ENCODE assay signal across 10 mouse cellular contexts in the genomic region with DNA sequence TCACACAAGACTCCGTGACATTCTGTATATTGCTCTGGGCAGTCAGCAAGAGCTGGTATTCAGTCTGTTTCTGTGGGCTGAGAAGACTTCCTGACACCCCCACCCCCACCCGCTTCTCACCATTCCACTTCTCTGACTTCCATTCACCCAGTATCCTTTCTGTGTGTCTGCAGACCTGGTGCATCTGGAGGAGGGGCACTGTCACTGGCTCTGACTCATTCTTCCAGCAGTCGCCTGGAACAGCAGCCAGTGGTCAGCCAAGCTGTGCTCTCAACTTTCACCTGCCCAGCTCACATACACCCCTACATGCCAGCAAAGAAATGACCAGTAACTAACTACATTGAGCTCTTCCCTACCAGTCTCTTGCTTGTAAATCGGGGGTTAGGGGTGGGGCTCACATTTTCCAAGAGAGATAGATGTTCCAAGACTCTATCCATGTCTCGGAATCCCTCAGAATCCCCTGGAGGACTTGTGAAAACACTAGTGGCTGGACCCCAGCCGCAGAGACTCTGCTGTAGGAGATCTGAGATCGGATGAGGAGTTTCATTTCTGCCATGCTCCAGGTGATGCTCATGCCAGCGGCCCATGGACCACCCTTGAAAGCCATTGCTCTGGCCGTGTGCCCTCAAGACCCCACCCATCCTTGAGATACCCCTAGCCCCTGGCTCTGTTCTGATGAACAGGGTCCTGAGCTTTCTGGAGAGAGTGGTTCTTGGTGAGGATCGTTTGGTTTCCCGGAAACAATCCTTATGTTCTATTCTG. TPM values are rescaled to one million over a fixed set of nuclear protein-coding genes. Genes with fewer than 3 reads are reported as not detected.
DNase-seq lines count a peak whose midpoint lies in the region; ATAC-seq and TF ChIP-seq lines count a peak whose summit lies in the region.
"Had no signal": no experiment of that assay in that cellular context is flagged by ENCODE, and none has a peak within 500 bp of the region (broad histone marks: within the 10 kb centered on the region; RNA-seq: fewer than 3 reads in every experiment).

No protein-coding gene starts in this region.

- H3K4me3 ChIP-seq in forebrain, postnatal 0 days (ENCODE audit: low read depth, low read length): 0 out of 2 replicates have a peak overlapping the region, but pooled peaks have one; percentile 16
- H3K4me3 ChIP-seq in midbrain, embryonic 14.5 days (replicated peaks; ENCODE audit: low read depth, low read length): no peak overlapping the region

- peak overlapping the region; percentile 45 for H3K4me2 ChIP-seq in forebrain, postnatal 0 days (ENCODE audit: low read depth)
- H3K4me2 ChIP-seq in midbrain, embryonic 14.5 days (ENCODE audit: low read length): peak overlapping the region; percentile 46

- POLR2A ChIA-PET in Patski (lab: Charles Lee): interaction anchor here (0.7 kb wide), 1 partner anchor 427 kb away, joined by 5 read pairs; no protein-coding TSS in a partner anchor

- in situ Hi-C loops in Patski (cut with MboI; ENCODE audit: low pct_unique_long_range_greater_than_20kb): no loop called here

- CTCF ChIA-PET in Patski (lab: Charles Lee): interaction anchor here (0.8 to 1.9 kb wide), 9 partner anchors 19 to 124 kb away, joined by 3 to 6 read pairs (median 4); no protein-coding TSS in a partner anchor

- H3K9ac ChIP-seq in forebrain, postnatal 0 days: 0 out of 2 replicates have a peak overlapping the region, but pooled peaks have one; percentile 35
- H3K9ac ChIP-seq in midbrain, embryonic 14.5 days (replicated peaks; ENCODE audit: low read length): no peak overlapping the region

- no peaks in the 10 kb centered on the region for H3K9me3 ChIP-seq in forebrain, postnatal 0 days (ENCODE audit: low read length)
- no peaks in the 10 kb centered on the region for H3K9me3 ChIP-seq in midbrain, embryonic 14.5 days (ENCODE audit: control insufficient read depth, low read length)
- H3K9me3 ChIP-seq: G1E had no signal

- H3K27ac ChIP-seq in forebrain, postnatal 0 days (ENCODE audit: low read depth, low read length): peak overlapping the region; percentile 67
- H3K27ac ChIP-seq in midbrain, embryonic 14.5 days (replicated peaks; ENCODE audit: low read depth, low read length): peak overlapping the region; percentile 77

- H3K36me3 ChIP-seq in forebrain, postnatal 0 days (ENCODE audit: insufficient read depth): no peaks in the 10 kb centered on the region
- H3K36me3 ChIP-seq in midbrain, embryonic 14.5 days (ENCODE audit: control insufficient read depth, insufficient read depth, low read length): no peaks in the 10 kb centered on the region
- H3K36me3 ChIP-seq: G1E had no signal

- H3K27me3 ChIP-seq in Patski: no peaks in the 10 kb centered on the region
- no peaks in the 10 kb centered on the region for H3K27me3 ChIP-seq in forebrain, postnatal 0 days (ENCODE audit: insufficient read depth, low read length)
- no peaks in the 10 kb centered on the region for H3K27me3 ChIP-seq in midbrain, embryonic 14.5 days (ENCODE audit: control insufficient read depth, insufficient read depth, low read length)

- intact Hi-C loops in left cerebral cortex, postnatal 36 days (cut with DNase I): loop anchor here (5.0 kb wide), 1 partner anchor 46 kb away; a partner anchor contains a TSS

- ATAC-seq in Patski: peak; percentile 98
- no peak for ATAC-seq in forebrain, postnatal 0 days
- no peak for ATAC-seq in midbrain, embryonic 14.5 days (ENCODE audit: low FRiP score, low TSS enrichment)
- no peak for ATAC-seq in megakaryocyte-erythroid progenitor cell, adult 5-6 weeks (replicated peaks; ENCODE audit: low FRiP score, low TSS enrichment, poor library complexity, severe bottlenecking)

- WGBS in forebrain, postnatal 0 days: 65% methylated on average over 11 of the region's 11 CpGs
- 76% methylated on average over 11 of the region's 11 CpGs for WGBS in midbrain, embryonic 14.5 days

- peaks cover 15% of the 10 kb centered on the region for H3K4me1 ChIP-seq in forebrain, postnatal 0 days (ENCODE audit: insufficient read depth)
- peaks cover 11% of the 10 kb centered on the region; the same call in 1 of the 2 replicates for H3K4me1 ChIP-seq in midbrain, embryonic 14.5 days (ENCODE audit: control insufficient read depth, insufficient read depth, low read length)

- TF ChIP-seq CTCF in Patski (IDR thresholded peaks at IDR 0.05): no peak
- no peak for TF ChIP-seq CTCF in forebrain, postnatal 0 days (IDR thresholded peaks at IDR 0.05; ENCODE audit: low read depth)

- DNase-seq in kidney, adult 18-20 months: peak; percentile 12
- DNase-seq in kidney, adult 8-10 months: no peak
- peak; percentile 81 for DNase-seq in Patski (ENCODE audit: low read depth, low spot score)
- no peak for DNase-seq in forebrain, postnatal 0 days
- DNase-seq in midbrain, embryonic 14.5 days: peak; percentile 7
- no peak for DNase-seq in gastrocnemius, postnatal 10 days
- no peak for DNase-seq in left cerebral cortex, postnatal 36 days (ENCODE audit: low spot score in 2 of 2)

RNA-seq across cellular contexts. Expression of a gene that starts 47.8 kb away (rescaled TPM):
- 10.6 TPM for polyA plus RNA-seq in Patski (2021)
- 349 and 408 TPM in 2 replicates for total RNA-seq in forebrain, postnatal 0 days (2014; rRNA removed)
- 112 and 163 TPM in 2 replicates for polyA plus RNA-seq in forebrain, postnatal 0 days (2015; fragmentation: Nextera tagmentation; extraction: Ambion mirVana)
- polyA plus RNA-seq in midbrain, embryonic 14.5 days (2014; fragmentation: Nextera tagmentation; extraction: Ambion mirVana): 221 and 251 TPM in 2 replicates
- 1 to 10 TPM; 1.1 to 1.5 TPM for total RNA-seq in gastrocnemius, postnatal 10 days (2021)
- total RNA-seq in megakaryocyte-erythroid progenitor cell, adult 5-6 weeks (2014; fragmentation: Nextera tagmentation): 0.09 and 0.74 TPM in 2 replicates
- 2.0 TPM in 1 of 2 replicates, not detected in the other for total RNA-seq in megakaryocyte-erythroid progenitor cell, adult 5-6 weeks (2017)
- total RNA-seq in left cerebral cortex, postnatal 36 days (2021): 100 to 1,000 TPM; 591 to 630 TPM
- total RNA-seq: granulocyte monocyte progenitor cell, adult 5-6 weeks had no signal

Comparison
In these comparisons a context has a peak if more than half of its experiments do, and no peak if none do; other contexts are left out.
1. DNase-seq: peak in kidney, adult 18-20 months (single experiment), Patski (single experiment) and midbrain, embryonic 14.5 days (single experiment); none in kidney, adult 8-10 months (0 of 2), forebrain, postnatal 0 days (single experiment), gastrocnemius, postnatal 10 days (single experiment) and left cerebral cortex, postnatal 36 days (0 of 2).
2. RNA of a gene that starts 47.8 kb away (total RNA-seq): 591 to 630 TPM in left cerebral cortex, postnatal 36 days and 349 to 408 TPM in forebrain, postnatal 0 days; 0.09 to 2.0 TPM in megakaryocyte-erythroid progenitor cell, adult 5-6 weeks and 1.1 to 1.5 TPM in gastrocnemius, postnatal 10 days; every median in the first group is over 100 times any median in the second.